Mouse (Mus musculus) liver, embryonic 16.5 days (tissue): ENCODE results near the gene Cep85l. TPM values are rescaled to one million over a fixed set of nuclear protein-coding genes. Genes with fewer than 3 reads are reported as not detected.

Experiments
- ATAC-seq: fragments of 200-750 bp; cut with Nextera tagmentation; 2 replicates; pipeline ENCODE4 v1.8.0; 2017; ENCODE audit warnings: low read depth, mild to moderate bottlenecking, moderate number of reproducible peaks, moderate library complexity
- H3K27ac ChIP-seq: fragments of 300-500 bp; sonication (generic); 2 replicates; pipeline ENCODE4 v1.5.1; 2014; ENCODE audit warnings: mild to moderate bottlenecking, low read length
- H3K27me3 ChIP-seq: fragments of 300-500 bp; sonication (generic); 2 replicates; pipeline ENCODE4 v1.6.1; 2014; ENCODE audit warnings: low read depth, low read length, mixed read lengths; ENCODE audit not compliant: control insufficient read depth, insufficient read depth
- H3K36me3 ChIP-seq: fragments of 300-500 bp; sonication (generic); 2 replicates; pipeline ENCODE4 v1.6.1; 2014; ENCODE audit warnings: mild to moderate bottlenecking; ENCODE audit not compliant: control insufficient read depth, insufficient read depth
- H3K4me1 ChIP-seq: fragments of 300-500 bp; sonication (generic); 2 replicates; pipeline ENCODE4 v1.6.1; 2014; ENCODE audit warnings: low read depth, low read length, mixed read lengths; ENCODE audit not compliant: control insufficient read depth
- H3K4me2 ChIP-seq: fragments of 300-500 bp; sonication (generic); 2 replicates; pipeline ENCODE4 v1.6.1; 2014; ENCODE audit warnings: low read depth, low read length, mixed read lengths
- H3K4me3 ChIP-seq: fragments of 300-500 bp; sonication (generic); 2 replicates; pipeline ENCODE4 v1.5.1; 2014; ENCODE audit warnings: low read depth, mild to moderate bottlenecking, low read length
- H3K9ac ChIP-seq: fragments of 300-500 bp; sonication (generic); 2 replicates; pipeline ENCODE4 v1.6.1; 2014; ENCODE audit warnings: low read depth, low read length
- H3K9me3 ChIP-seq: fragments of 300-500 bp; sonication (generic); replicated peaks from 2 replicates; pipeline ENCODE4 v1.6.1; 2016; ENCODE audit warnings: low read length; ENCODE audit not compliant: control insufficient read depth
- WGBS: fragments of 180-500 bp; shearing (Covaris S2); extraction: QIAGEN DNeasy Blood & Tissue Kit; methylation state at CpG from one replicate; pipeline ENCODE4 v1.1.7; 2014; ENCODE audit not compliant: insufficient replicate concordance; 5-methylcytosine and 5-hydroxymethylcytosine counted together
- polyA plus RNA-seq: library from polyadenylated mRNA; unstranded; fragments of >200 nt; fragmentation: Nextera tagmentation; extraction: Ambion mirVana; gene quantifications from 2 replicates; pipeline ENCODE4 v1.2.1, GENCODE M21; 2015

Gene Cep85l
- 1.8 and 1.9 TPM in 2 replicates for polyA plus RNA-seq

- peak within 1 kb of the TSS; percentile 91 for H3K4me2 ChIP-seq
- peak within 1 kb of the TSS; percentile 88 for H3K9ac ChIP-seq
- peaks cover 12% of the 10 kb centered on the region for H3K4me1 ChIP-seq
- peak within 1 kb of the TSS; percentile 88 for H3K4me3 ChIP-seq
- H3K27me3 ChIP-seq: no peaks in the 10 kb centered on the region
- ATAC-seq: peak; percentile 95
- 0% methylated on average over 31 of the region's 31 CpGs for WGBS
- no peaks in the 10 kb centered on the region for H3K36me3 ChIP-seq
- H3K9me3 ChIP-seq: no peaks in the 10 kb centered on the region
- H3K27ac ChIP-seq: peak within 1 kb of the TSS; percentile 86
Measured at GRCm38 (mm10) chr10:53379709-53380106, at the start of gene Cep85l. TSS of gene Cep85l (minus strand) at chr10:53379947.

DNA sequence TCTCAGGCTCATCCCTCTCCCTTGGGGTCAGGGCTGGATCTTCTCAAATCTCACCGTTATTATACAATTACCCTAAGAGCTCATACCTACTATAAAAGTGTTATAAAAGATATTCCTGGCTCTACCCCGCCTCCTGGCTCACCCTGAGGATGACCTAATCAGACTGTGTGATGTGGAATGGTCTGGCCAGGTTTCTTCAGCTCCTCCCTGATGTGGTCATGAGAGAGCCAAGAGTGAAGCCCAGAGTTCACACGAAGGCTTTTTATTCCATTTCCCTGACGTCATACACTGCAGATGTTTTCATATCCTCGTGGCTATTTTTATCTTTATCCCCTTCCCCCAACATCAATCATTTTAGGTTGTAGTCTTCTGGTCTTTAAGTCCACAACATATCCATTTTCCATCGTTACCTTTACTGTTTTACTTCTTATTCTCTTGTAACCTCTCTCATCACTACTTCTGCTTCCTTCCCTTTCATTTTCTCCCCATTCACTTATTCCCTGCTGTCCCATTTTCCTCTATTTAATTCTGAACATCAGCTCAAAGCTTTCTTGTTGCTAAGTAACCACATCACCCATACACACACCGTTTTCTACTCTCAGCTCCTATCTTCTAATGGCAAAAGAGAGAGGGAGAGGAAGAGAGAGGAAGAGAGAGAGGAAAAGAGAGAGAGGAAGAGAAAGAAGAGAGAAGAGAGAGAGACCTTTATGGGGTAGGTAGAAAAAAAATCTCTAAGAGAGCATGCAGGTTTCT lies 49.1 kb upstream of the Cep85l start:
- H3K4me3 ChIP-seq: no peak overlapping the region
- H3K9ac ChIP-seq: no peak overlapping the region
- peaks cover 4% of the 10 kb centered on the region for H3K4me1 ChIP-seq
- H3K4me2 ChIP-seq: no peak overlapping the region
- H3K36me3 ChIP-seq: no peaks in the 10 kb centered on the region
- H3K27me3 ChIP-seq: no peaks in the 10 kb centered on the region
- no peaks in the 10 kb centered on the region for H3K9me3 ChIP-seq
- no peak overlapping the region for H3K27ac ChIP-seq
- ATAC-seq: no peak
- WGBS: 40% methylated on average over 7 of the region's 7 CpGs

- no peak overlapping the region for H3K4me2 ChIP-seq
- no peak overlapping the region for H3K4me3 ChIP-seq
- H3K27me3 ChIP-seq: no peaks in the 10 kb centered on the region
- H3K36me3 ChIP-seq: no peaks in the 10 kb centered on the region
- peaks cover 12% of the 10 kb centered on the region for H3K4me1 ChIP-seq
- WGBS: 25% methylated on average over 2 of the region's 2 CpGs
- H3K9me3 ChIP-seq: no peaks in the 10 kb centered on the region
- H3K9ac ChIP-seq: no peak overlapping the region
- 0 out of 2 replicates have a peak overlapping the region, but pooled peaks have one; percentile 25 for H3K27ac ChIP-seq
- ATAC-seq: peak; percentile 76
Measured at GRCm38 (mm10) chr10:53426524-53426923, 46.8 kb upstream of the Cep85l start.

DNA sequence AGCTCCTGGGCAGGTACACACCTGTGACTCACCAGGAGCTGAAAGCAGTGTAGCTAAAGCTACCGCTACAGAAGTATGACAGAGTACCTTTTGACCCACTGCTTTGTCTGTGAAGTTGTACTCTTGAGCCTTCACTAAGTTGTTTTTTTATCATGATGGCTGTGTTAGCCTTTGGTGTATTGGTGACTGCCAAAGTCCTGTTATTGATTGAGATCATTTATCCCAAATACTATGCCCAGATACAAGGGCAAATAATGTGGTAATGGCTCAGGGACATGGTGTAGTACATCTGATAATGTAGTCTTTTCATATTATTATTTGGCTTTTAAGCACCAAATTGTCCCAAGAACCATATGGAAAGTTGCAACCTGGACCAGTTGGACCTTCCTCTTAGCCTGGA lies 43.3 kb upstream of the Cep85l start:
- ATAC-seq: no peak

GRCm38 (mm10) chr10:53422206-53422605 lies 42.5 kb upstream of the Cep85l start:
- H3K4me2 ChIP-seq: no peak overlapping the region
- peaks cover 15% of the 10 kb centered on the region for H3K4me1 ChIP-seq
- H3K4me3 ChIP-seq: no peak overlapping the region
- no peak overlapping the region for H3K27ac ChIP-seq
- H3K27me3 ChIP-seq: no peaks in the 10 kb centered on the region
- ATAC-seq: no peak
- no peaks in the 10 kb centered on the region for H3K36me3 ChIP-seq
- 17% methylated on average over 1 of the region's 1 CpGs for WGBS
- no peaks in the 10 kb centered on the region for H3K9me3 ChIP-seq
- no peak overlapping the region for H3K9ac ChIP-seq

More for the DNA sequence above, 43.3 kb upstream of the Cep85l start:
- Histone ChIP-seq H3K27ac (no peak overlapping the region), H3K36me3 (no peaks in the 10 kb centered on the region), H3K4me3 (no peak overlapping the region), H3K9ac (no peak overlapping the region), H3K9me3 (no peaks in the 10 kb centered on the region), H3K4me1 (peaks cover 15% of the 10 kb centered on the region), H3K27me3 (no peaks in the 10 kb centered on the region), H3K4me2 (no peak overlapping the region)
- WGBS: 89% methylated on average over 1 of the region's 1 CpGs

DNA sequence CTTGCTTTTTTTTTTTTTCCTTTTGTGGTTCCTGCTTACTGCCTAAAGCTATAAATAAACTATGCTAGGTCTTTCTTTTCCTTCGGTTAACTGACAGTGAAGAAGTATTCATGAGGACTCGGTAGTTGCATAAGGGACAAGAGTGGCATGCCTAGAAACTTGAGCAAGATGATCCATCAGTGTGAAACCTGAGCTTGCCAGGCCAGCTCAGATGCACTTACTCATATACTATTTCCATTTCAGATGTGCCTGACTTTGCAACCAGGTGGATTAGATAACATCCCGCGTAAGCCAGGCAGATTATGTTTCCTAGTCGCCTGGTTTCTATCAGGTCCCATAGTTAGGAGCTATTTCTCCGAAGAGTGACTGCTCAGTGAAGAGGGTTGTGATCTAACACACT lies 41.9 kb upstream of the Cep85l start:
- no peak overlapping the region for H3K4me3 ChIP-seq
- no peak overlapping the region for H3K4me2 ChIP-seq
- H3K27me3 ChIP-seq: no peaks in the 10 kb centered on the region
- no peaks in the 10 kb centered on the region for H3K36me3 ChIP-seq
- ATAC-seq: no peak; the same call in 1 of the 2 replicates
- 25% methylated on average over 6 of the region's 6 CpGs for WGBS
- H3K4me1 ChIP-seq: peaks cover 15% of the 10 kb centered on the region
- no peak overlapping the region for H3K27ac ChIP-seq
- no peak overlapping the region for H3K9ac ChIP-seq
- H3K9me3 ChIP-seq: no peaks in the 10 kb centered on the region

- H3K27me3 ChIP-seq: no peaks in the 10 kb centered on the region
- H3K36me3 ChIP-seq: no peaks in the 10 kb centered on the region
- no peak for ATAC-seq
- H3K27ac ChIP-seq: no peak overlapping the region
- H3K9me3 ChIP-seq: no peaks in the 10 kb centered on the region
- peaks cover 11% of the 10 kb centered on the region for H3K4me1 ChIP-seq
- H3K4me2 ChIP-seq: no peak overlapping the region
- no peak overlapping the region for H3K9ac ChIP-seq
- H3K4me3 ChIP-seq: no peak overlapping the region
Measured at GRCm38 (mm10) chr10:53420069-53420468, 40.3 kb upstream of the Cep85l start.

- H3K9ac ChIP-seq: no peak overlapping the region
- H3K9me3 ChIP-seq: no peaks in the 10 kb centered on the region
- no peak overlapping the region for H3K4me2 ChIP-seq
- 56% methylated on average over 4 of the region's 4 CpGs for WGBS
- no peak overlapping the region for H3K27ac ChIP-seq
- H3K4me1 ChIP-seq: peaks cover 11% of the 10 kb centered on the region
- no peak for ATAC-seq
- no peaks in the 10 kb centered on the region for H3K27me3 ChIP-seq
- no peaks in the 10 kb centered on the region for H3K36me3 ChIP-seq
- no peak overlapping the region for H3K4me3 ChIP-seq
Measured at GRCm38 (mm10) chr10:53419139-53419935, 39.6 kb upstream of the Cep85l start.

DNA sequence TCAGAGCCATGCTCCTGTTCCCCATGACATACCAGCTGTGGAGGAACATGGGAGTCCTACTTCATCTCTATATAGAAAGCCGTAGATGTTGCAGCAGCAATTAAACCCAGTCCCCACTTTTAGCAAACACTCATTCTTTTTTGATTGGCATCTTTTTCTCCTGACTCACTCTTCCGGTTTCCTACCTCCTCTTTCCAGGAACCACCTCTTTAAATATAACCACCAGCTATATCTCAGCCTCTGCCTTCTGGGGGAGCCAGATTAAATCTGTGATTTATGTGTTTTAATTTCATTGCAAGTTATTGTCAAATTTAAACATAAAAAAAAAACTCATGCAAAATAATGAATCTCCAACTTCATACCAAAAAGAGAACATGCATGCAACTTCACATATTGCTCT lies 37.3 kb upstream of the Cep85l start:
- Histone ChIP-seq H3K27ac (no peak overlapping the region), H3K4me3 (no peak overlapping the region), H3K9me3 (no peaks in the 10 kb centered on the region), H3K4me1 (peaks cover 7% of the 10 kb centered on the region), H3K36me3 (no peaks in the 10 kb centered on the region), H3K9ac (no peak overlapping the region), H3K27me3 (no peaks in the 10 kb centered on the region), H3K4me2 (no peak overlapping the region)
- no peak for ATAC-seq
- 29% methylated on average over 2 of the region's 2 CpGs for WGBS
